Mouse (Mus musculus): ENCODE measurements around the gene Itgb6. TPM values are rescaled to one million over a fixed set of nuclear protein-coding genes. Genes with fewer than 3 reads are reported as not detected.

The Itgb6 gene
- polyA plus RNA-seq, 1 experiment from 2014 or later = not detected

DNA sequence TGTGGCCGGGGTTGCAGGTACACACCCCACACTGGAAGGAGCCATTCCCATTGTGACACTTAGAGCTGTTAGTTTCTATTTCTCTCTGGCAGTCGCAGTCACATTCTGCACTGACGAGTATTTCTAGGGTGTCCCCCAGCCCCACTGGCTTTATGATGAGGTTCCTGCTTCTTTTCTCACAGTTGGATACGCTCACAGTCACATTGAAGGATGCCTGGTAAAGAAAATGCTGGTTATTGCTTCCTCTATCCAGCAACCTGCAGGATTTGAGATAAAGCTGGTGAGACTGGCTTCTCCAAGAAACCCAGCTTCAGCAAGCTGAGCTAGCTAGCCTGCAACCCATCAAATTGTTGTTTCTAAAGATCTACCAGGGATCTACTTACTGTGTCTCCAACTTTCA lies 94.5 kb downstream of the Itgb6 start:
- ATAC-seq (ENCODE audit: low FRiP score) (no peak), DNase-seq (ENCODE audit: low spot score) (no peak)
- Histone ChIP-seq H3K4me2 (replicated peaks) (no peak overlapping the region), H3K36me3 (replicated peaks; ENCODE audit: control insufficient read depth, insufficient read depth) (no peaks in the 10 kb centered on the region), H3K9ac (no peak overlapping the region), H3K4me1 (replicated peaks; ENCODE audit: control insufficient read depth, insufficient read depth, low read length) (no peaks in the 10 kb centered on the region), H3K4me3 (replicated peaks; ENCODE audit: low read length) (no peak overlapping the region), H3K27me3 (ENCODE audit: control insufficient read depth, insufficient read depth, low read length) (no peaks in the 10 kb centered on the region), H3K9me3 (ENCODE audit: control insufficient read depth, low read length) (no peaks in the 10 kb centered on the region), H3K27ac (no peak overlapping the region)
- WGBS = 89% methylated on average over 4 of the region's 4 CpGs

DNA sequence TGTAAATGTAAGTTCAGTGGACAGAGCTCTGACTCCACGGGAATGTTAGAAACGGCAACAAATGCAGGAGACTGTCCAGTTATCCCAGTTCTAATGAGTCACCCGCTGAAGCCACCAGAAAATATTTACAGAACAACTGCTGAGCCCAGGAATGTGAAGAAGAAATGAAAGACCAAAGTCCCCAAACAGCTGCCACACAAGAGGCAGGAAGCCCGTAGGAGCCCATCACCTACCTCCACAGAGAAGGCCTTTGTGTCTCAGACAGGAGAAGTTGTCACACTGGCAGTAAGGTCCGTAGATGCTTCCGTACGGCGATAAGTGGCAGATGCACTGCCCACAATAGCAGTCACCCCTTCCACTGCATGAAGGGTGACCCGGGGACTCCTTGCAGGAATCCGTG lies 94.9 kb downstream of the Itgb6 start:
- WGBS = 86% methylated on average over 10 of the region's 10 CpGs
- Histone ChIP-seq H3K27me3 (ENCODE audit: control insufficient read depth, insufficient read depth, low read length) (no peaks in the 10 kb centered on the region), H3K4me1 (replicated peaks; ENCODE audit: control insufficient read depth, insufficient read depth, low read length) (no peaks in the 10 kb centered on the region), H3K4me3 (replicated peaks; ENCODE audit: low read length) (no peak overlapping the region), H3K9me3 (ENCODE audit: control insufficient read depth, low read length) (no peaks in the 10 kb centered on the region), H3K9ac (no peak overlapping the region), H3K4me2 (replicated peaks) (no peak overlapping the region), H3K36me3 (replicated peaks; ENCODE audit: control insufficient read depth, insufficient read depth) (no peaks in the 10 kb centered on the region), H3K27ac (no peak overlapping the region)
- ATAC-seq (ENCODE audit: low FRiP score) (no peak), DNase-seq (ENCODE audit: low spot score) (no peak)

DNA sequence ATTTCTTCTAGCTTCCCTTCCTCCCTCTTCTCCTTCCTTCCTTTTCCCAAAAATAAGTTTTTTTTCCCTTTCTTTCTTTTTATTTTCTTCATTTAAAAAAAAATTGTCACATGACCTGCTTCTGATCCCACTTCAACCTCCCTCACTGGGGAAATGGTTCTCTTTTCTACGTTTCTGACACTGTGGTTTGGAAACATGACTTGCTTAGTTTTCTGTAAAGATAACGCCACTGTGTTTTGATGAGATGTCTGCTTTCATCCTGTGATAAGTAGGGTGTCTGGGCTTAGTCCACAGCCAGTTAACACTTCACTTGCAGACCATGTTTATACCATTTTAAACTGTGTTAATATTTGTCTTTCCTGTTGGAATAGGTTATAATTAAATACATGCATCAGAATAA lies 96.7 kb downstream of the Itgb6 start:
- Histone ChIP-seq H3K4me1 (replicated peaks; ENCODE audit: control insufficient read depth, insufficient read depth, low read length) (no peaks in the 10 kb centered on the region), H3K27ac (no peak overlapping the region), H3K27me3 (ENCODE audit: control insufficient read depth, insufficient read depth, low read length) (no peaks in the 10 kb centered on the region), H3K36me3 (replicated peaks; ENCODE audit: control insufficient read depth, insufficient read depth) (no peaks in the 10 kb centered on the region), H3K4me3 (replicated peaks; ENCODE audit: low read length) (no peak overlapping the region), H3K9me3 (ENCODE audit: control insufficient read depth, low read length) (no peaks in the 10 kb centered on the region), H3K9ac (no peak overlapping the region), H3K4me2 (replicated peaks) (no peak overlapping the region)
- ATAC-seq (ENCODE audit: low FRiP score) = no peak
- 70% methylated on average over 2 of the region's 2 CpGs for WGBS
- no peak for DNase-seq (ENCODE audit: low spot score)

DNA sequence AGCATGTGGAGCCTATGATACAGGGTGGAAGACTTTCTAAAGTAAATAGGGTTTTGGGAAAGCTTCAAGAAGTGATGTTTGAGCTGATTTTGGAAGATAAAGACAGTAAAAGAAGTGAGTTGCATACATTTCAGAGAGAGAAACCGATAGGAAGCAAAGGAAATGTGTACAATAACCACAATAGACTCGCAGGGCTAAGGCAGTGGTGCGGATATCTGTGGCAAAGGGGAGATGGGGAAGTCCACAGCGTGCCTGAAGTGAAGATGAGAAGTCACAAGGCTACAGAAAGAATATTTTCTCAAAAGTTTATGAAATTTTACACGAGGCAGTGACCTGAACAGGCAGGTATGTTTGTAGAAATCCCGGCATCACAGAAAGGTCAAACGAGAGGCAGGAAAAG lies 100.3 kb downstream of the Itgb6 start:
- H3K4me1 ChIP-seq (replicated peaks; ENCODE audit: control insufficient read depth, insufficient read depth, low read length) = no peaks in the 10 kb centered on the region
- ATAC-seq (ENCODE audit: low FRiP score) = no peak
- no peaks in the 10 kb centered on the region for H3K9me3 ChIP-seq (ENCODE audit: control insufficient read depth, low read length)
- H3K4me3 ChIP-seq (replicated peaks; ENCODE audit: low read length) = no peak overlapping the region
- H3K27ac ChIP-seq = no peak overlapping the region
- no peaks in the 10 kb centered on the region for H3K27me3 ChIP-seq (ENCODE audit: control insufficient read depth, insufficient read depth, low read length)
- H3K36me3 ChIP-seq (replicated peaks; ENCODE audit: control insufficient read depth, insufficient read depth) = no peaks in the 10 kb centered on the region
- WGBS = 88% methylated on average over 7 of the region's 7 CpGs
- no peak overlapping the region for H3K4me2 ChIP-seq (replicated peaks)
- H3K9ac ChIP-seq = no peak overlapping the region
- DNase-seq (ENCODE audit: low spot score) = no peak

DNA sequence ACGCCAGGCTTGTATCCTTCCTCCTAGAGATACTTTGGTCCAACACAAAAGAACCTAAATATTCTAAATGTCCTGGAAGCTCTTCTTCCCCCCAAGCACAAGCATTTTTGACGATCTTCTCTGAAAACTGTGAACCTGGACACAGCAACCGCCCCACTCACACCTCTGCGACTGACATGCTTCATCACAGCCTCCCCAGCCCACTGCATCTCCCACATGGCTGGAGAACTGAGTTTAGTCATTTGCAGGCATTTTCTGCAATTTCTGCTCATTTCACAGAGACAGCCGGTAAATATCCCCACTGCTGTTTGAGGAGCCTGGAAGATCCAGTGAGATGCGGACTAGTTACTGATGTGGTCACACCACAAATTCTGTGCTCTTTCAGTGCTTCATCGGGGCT lies 107.7 kb downstream of the Itgb6 start:
- Histone ChIP-seq H3K9me3 (ENCODE audit: control insufficient read depth, low read length) (no peaks in the 10 kb centered on the region), H3K9ac (no peak overlapping the region), H3K4me3 (replicated peaks; ENCODE audit: low read length) (no peak overlapping the region), H3K4me1 (replicated peaks; ENCODE audit: control insufficient read depth, insufficient read depth, low read length) (no peaks in the 10 kb centered on the region), H3K27ac (no peak overlapping the region), H3K27me3 (ENCODE audit: control insufficient read depth, insufficient read depth, low read length) (no peaks in the 10 kb centered on the region), H3K36me3 (replicated peaks; ENCODE audit: control insufficient read depth, insufficient read depth) (no peaks in the 10 kb centered on the region), H3K4me2 (replicated peaks) (no peak overlapping the region)
- whole genome bisulfite sequencing = 93% methylated on average over 7 of the region's 7 CpGs
- DNase-seq (ENCODE audit: low spot score) (no peak), ATAC-seq (ENCODE audit: low FRiP score) (no peak)

DNA sequence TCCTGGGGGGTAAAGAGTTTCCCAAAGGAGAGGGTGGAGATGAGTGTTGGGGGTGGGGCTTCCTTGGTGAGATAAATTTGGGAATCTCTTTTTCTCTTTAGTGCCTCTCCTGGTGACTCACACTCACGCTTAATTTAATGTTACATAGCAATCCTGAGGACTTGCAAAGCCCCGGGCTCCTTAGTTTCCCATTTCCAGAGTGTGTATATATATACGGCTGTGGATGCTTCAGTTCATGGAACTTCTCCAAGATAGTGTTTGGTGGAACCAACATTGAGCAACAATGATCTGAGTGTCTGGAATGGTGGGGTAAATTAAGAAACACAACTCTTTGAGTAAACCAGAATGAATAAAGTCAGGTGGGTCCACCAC lies 108.6 kb downstream of the Itgb6 start:
- H3K9me3 ChIP-seq (ENCODE audit: control insufficient read depth, low read length) = no peaks in the 10 kb centered on the region
- H3K27me3 ChIP-seq (ENCODE audit: control insufficient read depth, insufficient read depth, low read length) = no peaks in the 10 kb centered on the region
- no peak overlapping the region for H3K4me2 ChIP-seq (replicated peaks)
- DNase-seq (ENCODE audit: low spot score) = no peak
- no peak overlapping the region for H3K4me3 ChIP-seq (replicated peaks; ENCODE audit: low read length)
- no peak overlapping the region for H3K27ac ChIP-seq
- no peaks in the 10 kb centered on the region for H3K36me3 ChIP-seq (replicated peaks; ENCODE audit: control insufficient read depth, insufficient read depth)
- ATAC-seq (ENCODE audit: low FRiP score) = no peak
- 73% methylated on average over 3 of the region's 3 CpGs for WGBS
- H3K9ac ChIP-seq = no peak overlapping the region
- no peaks in the 10 kb centered on the region for H3K4me1 ChIP-seq (replicated peaks; ENCODE audit: control insufficient read depth, insufficient read depth, low read length)

DNA sequence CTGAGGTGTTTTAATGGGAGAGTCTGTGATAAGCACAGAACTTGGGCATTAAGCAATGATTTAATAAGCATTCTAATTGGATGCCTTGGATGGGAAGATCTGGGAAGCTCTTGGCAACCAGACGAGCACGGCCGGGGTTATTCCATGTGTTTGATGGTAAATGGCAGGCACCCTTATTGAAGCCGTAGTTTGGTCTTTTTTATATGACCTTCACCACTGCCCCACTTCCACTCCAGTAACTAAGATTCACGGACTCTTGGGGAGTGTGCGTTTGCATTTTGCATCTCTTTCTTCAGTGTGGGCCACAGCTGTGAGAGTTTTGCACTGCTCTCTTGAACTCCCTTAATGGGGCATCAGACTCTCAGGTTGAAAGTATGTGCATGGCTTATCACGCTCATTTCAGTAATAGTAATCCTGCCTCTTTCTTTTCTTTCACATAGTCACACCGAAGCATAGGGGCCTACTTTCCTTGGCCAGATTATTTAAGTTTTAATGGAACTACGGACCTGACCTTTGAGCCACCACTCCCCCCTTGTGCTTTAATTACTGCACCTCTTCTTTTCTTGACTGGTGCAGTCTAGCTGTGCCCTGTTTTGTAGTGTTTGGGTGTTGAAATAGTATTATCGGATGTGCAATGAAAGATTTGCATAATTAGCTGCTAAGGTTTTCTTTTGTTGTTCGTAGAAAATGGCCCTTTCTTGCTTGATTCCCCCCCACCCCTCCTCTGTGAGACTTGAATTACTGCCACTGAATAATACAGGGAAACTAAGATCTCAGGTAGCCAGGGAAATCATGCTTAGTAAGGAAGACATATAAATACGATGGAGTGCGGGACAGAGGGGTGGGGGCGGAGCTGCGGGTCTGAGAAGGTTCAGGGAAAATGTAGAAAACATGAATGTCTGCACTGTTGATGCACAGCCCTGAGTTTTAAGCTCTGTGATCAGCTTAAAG lies 109.3 kb downstream of the Itgb6 start:
- Histone ChIP-seq H3K4me2 (replicated peaks) (no peak overlapping the region), H3K27ac (no peak overlapping the region), H3K9me3 (ENCODE audit: control insufficient read depth, low read length) (no peaks in the 10 kb centered on the region), H3K9ac (no peak overlapping the region), H3K4me1 (replicated peaks; ENCODE audit: control insufficient read depth, insufficient read depth, low read length) (no peaks in the 10 kb centered on the region), H3K36me3 (replicated peaks; ENCODE audit: control insufficient read depth, insufficient read depth) (no peaks in the 10 kb centered on the region), H3K4me3 (replicated peaks; ENCODE audit: low read length) (no peak overlapping the region), H3K27me3 (ENCODE audit: control insufficient read depth, insufficient read depth, low read length) (no peaks in the 10 kb centered on the region)
- WGBS = 69% methylated on average over 15 of the region's 15 CpGs
- DNase-seq (ENCODE audit: low spot score) (no peak), ATAC-seq (ENCODE audit: low FRiP score) (no peak)

DNA sequence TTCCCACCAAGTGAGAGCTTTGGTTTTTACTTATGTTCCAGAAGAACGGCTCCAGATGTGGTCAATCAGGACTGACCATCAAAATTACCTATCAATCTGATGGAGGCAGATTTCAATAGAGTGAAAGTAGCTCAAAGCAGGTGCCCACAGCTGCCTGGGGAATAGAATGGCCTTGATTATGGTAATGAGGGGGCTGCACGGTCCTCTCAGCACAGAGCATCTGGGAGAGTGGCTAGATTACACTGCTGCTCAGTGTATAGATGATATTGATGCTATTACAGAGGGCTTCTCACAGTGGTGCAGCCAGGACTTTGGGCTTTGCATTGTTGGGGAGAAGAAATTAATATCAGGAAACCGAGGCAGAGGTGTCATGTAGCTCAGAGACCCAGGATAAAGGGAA lies 110.8 kb downstream of the Itgb6 start:
- H3K9ac ChIP-seq = no peak overlapping the region
- H3K4me2 ChIP-seq (replicated peaks) = no peak overlapping the region
- H3K4me3 ChIP-seq (replicated peaks; ENCODE audit: low read length) = no peak overlapping the region
- H3K9me3 ChIP-seq (ENCODE audit: control insufficient read depth, low read length) = no peaks in the 10 kb centered on the region
- WGBS = 38% methylated on average over 3 of the region's 3 CpGs
- peak; percentile 48; the same call in 1 of the 2 replicates for ATAC-seq (ENCODE audit: low FRiP score)
- H3K27ac ChIP-seq = no peak overlapping the region
- DNase-seq (ENCODE audit: low spot score) = no peak
- no peaks in the 10 kb centered on the region for H3K36me3 ChIP-seq (replicated peaks; ENCODE audit: control insufficient read depth, insufficient read depth)
- no peaks in the 10 kb centered on the region for H3K27me3 ChIP-seq (ENCODE audit: control insufficient read depth, insufficient read depth, low read length)
- no peaks in the 10 kb centered on the region for H3K4me1 ChIP-seq (replicated peaks; ENCODE audit: control insufficient read depth, insufficient read depth, low read length)

DNA sequence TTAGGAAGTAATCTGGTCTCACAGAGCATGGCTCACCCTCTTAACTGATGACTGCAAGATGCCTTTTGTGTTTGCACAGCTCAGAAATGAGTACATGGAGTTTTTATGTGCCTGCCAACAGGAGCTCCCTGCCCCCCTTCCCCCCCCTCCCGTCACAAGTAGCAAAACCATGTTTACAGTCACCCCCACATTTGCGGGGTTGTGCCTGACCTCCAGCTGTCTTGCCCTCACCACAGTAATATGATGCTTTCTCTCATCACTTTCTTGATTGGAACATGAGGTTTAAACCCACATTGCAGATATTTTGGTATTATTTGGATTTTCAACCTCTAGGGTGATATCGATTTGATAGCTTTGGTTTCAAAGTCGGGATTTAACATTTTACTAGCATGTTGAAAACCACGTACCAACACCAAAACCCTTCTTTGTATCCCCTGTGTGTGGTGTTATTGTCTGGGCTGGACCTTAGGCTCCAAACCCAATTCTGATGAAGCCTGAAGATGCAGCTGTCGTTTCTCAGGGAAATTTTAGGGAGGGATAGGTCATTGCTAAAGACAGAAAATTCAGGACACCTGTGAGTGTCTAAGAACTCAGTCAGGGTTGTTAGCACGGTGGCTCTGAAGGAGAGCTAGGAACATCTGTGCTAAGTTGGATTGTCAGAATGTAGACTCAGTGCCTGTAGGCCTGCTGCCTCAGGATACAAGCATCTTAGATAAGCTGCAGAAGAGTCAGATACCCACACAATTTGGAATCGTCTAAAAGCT lies 112.8 kb downstream of the Itgb6 start:
- H3K27ac ChIP-seq = no peak overlapping the region
- no peaks in the 10 kb centered on the region for H3K4me1 ChIP-seq (replicated peaks; ENCODE audit: control insufficient read depth, insufficient read depth, low read length)
- no peak overlapping the region for H3K4me3 ChIP-seq (replicated peaks; ENCODE audit: low read length)
- no peaks in the 10 kb centered on the region for H3K27me3 ChIP-seq (ENCODE audit: control insufficient read depth, insufficient read depth, low read length)
- 85% methylated on average over 8 of the region's 8 CpGs for WGBS
- no peaks in the 10 kb centered on the region for H3K9me3 ChIP-seq (ENCODE audit: control insufficient read depth, low read length)
- H3K36me3 ChIP-seq (replicated peaks; ENCODE audit: control insufficient read depth, insufficient read depth) = no peaks in the 10 kb centered on the region
- no peak overlapping the region for H3K4me2 ChIP-seq (replicated peaks)
- DNase-seq (ENCODE audit: low spot score) = no peak
- ATAC-seq (ENCODE audit: low FRiP score) = no peak
- no peak overlapping the region for H3K9ac ChIP-seq

Measured in hindbrain, embryonic 14.5 days (tissue).